Mouse (Mus musculus) forebrain, embryonic 13.5 days (tissue): ENCODE measurements around the gene Aplf. TPM values are rescaled to one million over a fixed set of nuclear protein-coding genes. Genes with fewer than 3 reads are reported as not detected.

Experiments used
- ATAC-seq: fragments of 200-750 bp; cut with Nextera tagmentation; 2 replicates; pipeline ENCODE4 v1.8.0; 2017
- H3K27ac ChIP-seq: fragments of 300-500 bp; sonication (generic); 2 replicates; pipeline ENCODE4 v1.5.1; 2015; ENCODE audit warnings: inconsistent platforms, mild to moderate bottlenecking, moderate library complexity
- H3K27me3 ChIP-seq: fragments of 300-500 bp; sonication (generic); 2 replicates; pipeline ENCODE4 v1.6.1; 2015; ENCODE audit warnings: mild to moderate bottlenecking, inconsistent platforms
- H3K36me3 ChIP-seq: fragments of 300-500 bp; sonication (generic); 2 replicates; pipeline ENCODE4 v1.6.1; 2015; ENCODE audit warnings: mild to moderate bottlenecking, inconsistent platforms; ENCODE audit not compliant: poor library complexity, severe bottlenecking
- H3K4me1 ChIP-seq: fragments of 300-500 bp; sonication (generic); 2 replicates; pipeline ENCODE4 v1.6.1; 2015; ENCODE audit warnings: inconsistent platforms
- H3K4me2 ChIP-seq: fragments of 300-500 bp; sonication (generic); 2 replicates; pipeline ENCODE4 v1.6.1; 2015; ENCODE audit warnings: inconsistent platforms, mild to moderate bottlenecking, moderate library complexity
- H3K4me3 ChIP-seq: fragments of 300-500 bp; sonication (generic); 2 replicates; pipeline ENCODE4 v1.5.1; 2015; ENCODE audit warnings: mild to moderate bottlenecking, inconsistent platforms
- H3K9ac ChIP-seq: fragments of 300-500 bp; sonication (generic); 2 replicates; pipeline ENCODE4 v1.6.1; 2015; ENCODE audit warnings: mild to moderate bottlenecking, inconsistent platforms
- H3K9me3 ChIP-seq: fragments of 300-500 bp; sonication (generic); replicated peaks from 2 replicates; pipeline ENCODE4 v1.6.1; 2016; ENCODE audit warnings: inconsistent platforms
- WGBS: fragments of 180-500 bp; shearing (Covaris S2); methylation state at CpG from one replicate; pipeline ENCODE4 v1.1.7; 2015; 5-methylcytosine and 5-hydroxymethylcytosine counted together
- polyA plus RNA-seq: library from polyadenylated mRNA; unstranded; fragments of >200 nt; fragmentation: Nextera tagmentation; extraction: Ambion mirVana; gene quantifications from 2 replicates; pipeline ENCODE4 v1.2.1, GENCODE M21; 2015

The Aplf gene
- polyA plus RNA-seq, 1 experiment from 2014 or later, result 12.7 TPM

- 34% methylated on average over 3 of the region's 3 CpGs for WGBS
- H3K27ac ChIP-seq, result peak overlapping the region; percentile 32
- peak; percentile 93 for ATAC-seq
Observed at GRCm38 (mm10) chr6:87621281-87621680, 50.7 kb downstream of the Aplf start.

GRCm38 (mm10) chr6:87618021-87618420 is 54.0 kb downstream of the Aplf start:
- H3K27ac ChIP-seq, result no peak overlapping the region
- WGBS, result 69% methylated on average over 8 of the region's 8 CpGs
- H3K36me3 ChIP-seq, result no peaks in the 10 kb centered on the region
- no peaks in the 10 kb centered on the region for H3K9me3 ChIP-seq
- peaks cover 11% of the 10 kb centered on the region for H3K4me1 ChIP-seq
- H3K9ac ChIP-seq, result no peak overlapping the region
- H3K27me3 ChIP-seq, result no peaks in the 10 kb centered on the region
- no peak overlapping the region for H3K4me2 ChIP-seq
- no peak overlapping the region for H3K4me3 ChIP-seq
- no peak for ATAC-seq

More at GRCm38 (mm10) chr6:87621281-87621680, 50.7 kb downstream of the Aplf start:
- no peaks in the 10 kb centered on the region for H3K36me3 ChIP-seq
- no peaks in the 10 kb centered on the region for H3K27me3 ChIP-seq
- H3K4me1 ChIP-seq, result peaks cover 11% of the 10 kb centered on the region
- no peak overlapping the region for H3K4me3 ChIP-seq
- H3K9ac ChIP-seq, result no peak overlapping the region
- H3K4me2 ChIP-seq, result no peak overlapping the region
- H3K9me3 ChIP-seq, result no peaks in the 10 kb centered on the region

- Histone ChIP-seq H3K27ac (peak overlapping the region; percentile 40; the same call in 1 of the 2 replicates), H3K9ac (no peak overlapping the region), H3K4me2 (peak overlapping the region; percentile 15; the same call in 1 of the 2 replicates), H3K4me3 (no peak overlapping the region), H3K9me3 (no peaks in the 10 kb centered on the region), H3K36me3 (no peaks in the 10 kb centered on the region), H3K27me3 (no peaks in the 10 kb centered on the region), H3K4me1 (peaks cover 3% of the 10 kb centered on the region; the same call in 1 of the 2 replicates)
- 81% methylated on average over 14 of the region's 14 CpGs for WGBS
- peak; percentile 83 for ATAC-seq
Observed at GRCm38 (mm10) chr6:87615696-87616083, 56.3 kb downstream of the Aplf start.

- Histone ChIP-seq H3K9ac (no peak overlapping the region), H3K27ac (peak overlapping the region; percentile 40), H3K4me1 (no peaks in the 10 kb centered on the region), H3K27me3 (no peaks in the 10 kb centered on the region), H3K4me2 (peak overlapping the region; percentile 15; the same call in 1 of the 2 replicates), H3K4me3 (no peak overlapping the region), H3K36me3 (no peaks in the 10 kb centered on the region), H3K9me3 (no peaks in the 10 kb centered on the region)
- peak; percentile 45 for ATAC-seq
- WGBS, result 58% methylated on average over 11 of the region's 11 CpGs
Observed at GRCm38 (mm10) chr6:87614794-87615695, 56.9 kb downstream of the Aplf start.

- H3K36me3 ChIP-seq, result no peaks in the 10 kb centered on the region
- no peak for ATAC-seq
- no peaks in the 10 kb centered on the region for H3K9me3 ChIP-seq
- H3K27me3 ChIP-seq, result no peaks in the 10 kb centered on the region
- no peak overlapping the region for H3K27ac ChIP-seq
- peaks cover 24% of the 10 kb centered on the region for H3K4me1 ChIP-seq
- no peak overlapping the region for H3K9ac ChIP-seq
- H3K4me3 ChIP-seq, result no peak overlapping the region
- no peak overlapping the region for H3K4me2 ChIP-seq
Observed at GRCm38 (mm10) chr6:87599825-87600224, 72.2 kb downstream of the Aplf start.

- H3K4me2 ChIP-seq, result no peak overlapping the region
- no peak overlapping the region for H3K4me3 ChIP-seq
- peaks cover 24% of the 10 kb centered on the region for H3K4me1 ChIP-seq
- WGBS, result 20% methylated on average over 10 of the region's 10 CpGs
- H3K9ac ChIP-seq, result no peak overlapping the region
- no peaks in the 10 kb centered on the region for H3K9me3 ChIP-seq
- H3K27me3 ChIP-seq, result no peaks in the 10 kb centered on the region
- H3K36me3 ChIP-seq, result no peaks in the 10 kb centered on the region
- peak; percentile 95 for ATAC-seq
- peak overlapping the region; percentile 68 for H3K27ac ChIP-seq
Observed at GRCm38 (mm10) chr6:87597116-87597833, 74.7 kb downstream of the Aplf start.

GRCm38 (mm10) chr6:87594188-87594587 is 77.8 kb downstream of the Aplf start:
- no peak for ATAC-seq
- Histone ChIP-seq H3K9me3 (no peaks in the 10 kb centered on the region), H3K4me1 (peaks cover 36% of the 10 kb centered on the region)

GRCm38 (mm10) chr6:87590394-87591281 is 81.4 kb downstream of the Aplf start, which contains the start of gene Prokr1:
TSS of gene Prokr1 (minus strand) at chr6:87590743.
- H3K4me1 ChIP-seq, result peaks cover 40% of the 10 kb centered on the region
- H3K9ac ChIP-seq, result peak within 1 kb of the TSS; percentile 69
- peak; percentile 92 for ATAC-seq
- no peaks in the 10 kb centered on the region for H3K36me3 ChIP-seq
- no peaks in the 10 kb centered on the region for H3K9me3 ChIP-seq
- peak within 1 kb of the TSS; percentile 87 for H3K4me2 ChIP-seq
- WGBS, result under 1% methylated on average over 34 of the region's 34 CpGs
- peak within 1 kb of the TSS; percentile 50 for H3K4me3 ChIP-seq
- no peak within 1 kb of the TSS for H3K27ac ChIP-seq
- peaks cover 3% of the 10 kb centered on the region; the same call in 1 of the 2 replicates for H3K27me3 ChIP-seq

More at GRCm38 (mm10) chr6:87594188-87594587, 77.8 kb downstream of the Aplf start:
- 87% methylated on average over 6 of the region's 6 CpGs for WGBS
- Histone ChIP-seq H3K27ac (no peak overlapping the region), H3K4me2 (no peak overlapping the region), H3K36me3 (no peaks in the 10 kb centered on the region), H3K4me3 (no peak overlapping the region), H3K9ac (no peak overlapping the region), H3K27me3 (peaks cover 3% of the 10 kb centered on the region; the same call in 1 of the 2 replicates)

GRCm38 (mm10) chr6:87589718-87590393 is 82.1 kb downstream of the Aplf start:
- Histone ChIP-seq H3K36me3 (no peaks in the 10 kb centered on the region), H3K4me1 (peaks cover 40% of the 10 kb centered on the region), H3K27ac (no peak overlapping the region), H3K9me3 (no peaks in the 10 kb centered on the region), H3K27me3 (peaks cover 3% of the 10 kb centered on the region; the same call in 1 of the 2 replicates), H3K9ac (peak overlapping the region; percentile 69), H3K4me2 (peak overlapping the region; percentile 87), H3K4me3 (peak overlapping the region; percentile 50)
- 15% methylated on average over 11 of the region's 12 CpGs for WGBS
- ATAC-seq, result peak; percentile 39; the same call in 1 of the 2 replicates

- H3K4me2 ChIP-seq, result no peak overlapping the region
- peaks cover 18% of the 10 kb centered on the region for H3K36me3 ChIP-seq
- no peaks in the 10 kb centered on the region for H3K27me3 ChIP-seq
- H3K4me1 ChIP-seq, result peaks cover 21% of the 10 kb centered on the region
- WGBS, result 79% methylated on average over 7 of the region's 7 CpGs
- no peak for ATAC-seq
- no peak overlapping the region for H3K4me3 ChIP-seq
- H3K27ac ChIP-seq, result no peak overlapping the region
- H3K9ac ChIP-seq, result no peak overlapping the region
- H3K9me3 ChIP-seq, result no peaks in the 10 kb centered on the region
Observed at GRCm38 (mm10) chr6:87583991-87584390, 88.0 kb downstream of the Aplf start.

GRCm38 (mm10) chr6:87583183-87583611 is 88.8 kb downstream of the Aplf start:
- no peak for ATAC-seq
- H3K9ac ChIP-seq, result no peak overlapping the region
- no peaks in the 10 kb centered on the region for H3K9me3 ChIP-seq
- H3K4me1 ChIP-seq, result peaks cover 17% of the 10 kb centered on the region
- H3K4me3 ChIP-seq, result no peak overlapping the region
- H3K27me3 ChIP-seq, result no peaks in the 10 kb centered on the region
- WGBS, result 100% methylated on average over 1 of the region's 1 CpGs
- peaks cover 18% of the 10 kb centered on the region for H3K36me3 ChIP-seq
- no peak overlapping the region for H3K4me2 ChIP-seq
- no peak overlapping the region for H3K27ac ChIP-seq
